Mouse (Mus musculus) adrenal gland (tissue): ENCODE results near the gene Gm6685.
"Not testable (repeated sequence)": the region's sequence is repeated elsewhere in the genome, so short reads cannot be mapped to it uniquely, and the experiment has no call there.

ENCODE experiments used
- intact Hi-C: fragments of 180-260 bp; cut with DNase I; formaldehyde crosslinking; loops from one replicate; pipeline ENCODE4 v1.15.1; 2025
- long read RNA-seq, 2 experiments: library from polyadenylated mRNA; unstranded; transcript quantifications; one replicate each; pipeline ENCODE4 v2.0.0; 2020; ENCODE audit warnings: borderline replicate concordance in 1 of 2; ENCODE audit not compliant: insufficient replicate concordance in 1 of 2

Gm6685 gene
- long read RNA-seq, experiment 1, result 0 reads
- long read RNA-seq, experiment 2, result 0 reads

DNA sequence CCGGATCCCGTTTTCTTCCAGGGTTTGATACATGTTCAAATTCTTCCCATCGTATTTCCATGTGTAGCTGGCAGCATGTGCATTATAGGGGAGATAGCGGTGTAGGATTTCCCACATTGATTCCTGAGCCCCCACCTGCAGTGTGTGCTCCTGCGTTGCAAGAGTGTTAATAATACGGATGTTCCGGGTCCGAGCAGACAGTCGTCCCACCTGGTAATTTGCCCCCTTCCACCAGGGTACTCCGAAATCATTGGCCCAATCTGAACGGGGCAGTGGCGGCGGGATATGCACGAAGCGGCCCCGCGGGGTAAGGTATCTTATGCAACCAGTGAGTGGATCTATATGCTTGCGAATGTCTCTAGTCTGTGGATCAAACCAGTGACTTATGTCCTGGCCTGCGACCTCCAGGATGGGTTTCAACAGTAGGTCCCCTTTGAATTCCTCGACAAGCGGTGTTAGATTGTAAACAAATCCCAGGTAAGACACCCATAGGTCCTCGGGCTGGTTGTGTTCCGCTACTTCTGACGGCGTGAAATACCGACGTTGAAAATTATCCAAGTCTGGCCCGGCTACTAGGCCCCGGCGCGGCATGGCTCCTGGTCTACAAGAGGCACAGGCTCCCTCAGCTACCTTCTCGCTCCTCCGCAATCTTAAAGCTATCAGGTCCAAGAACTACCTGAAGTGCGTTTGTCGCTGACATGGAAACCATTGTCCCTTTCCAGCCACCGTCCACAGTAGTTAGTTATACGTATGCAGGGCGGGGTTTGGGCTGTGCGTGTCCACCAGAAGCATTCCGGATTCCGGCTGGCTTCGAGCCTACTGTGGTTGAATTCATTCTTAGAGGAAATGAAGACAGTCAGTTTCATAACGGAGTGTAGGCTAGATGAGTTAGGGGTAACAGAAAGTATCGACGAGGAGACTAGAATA, at the start of gene Gm6685:
TSS of gene Gm6685 (minus strand) at position 644 of the 927 bp plus-strand sequence.
- intact Hi-C loops, result loop anchor here (5.0 kb wide), 1 partner anchor 243 kb away; the partner anchor contains the start of gene Ccdc85a

DNA sequence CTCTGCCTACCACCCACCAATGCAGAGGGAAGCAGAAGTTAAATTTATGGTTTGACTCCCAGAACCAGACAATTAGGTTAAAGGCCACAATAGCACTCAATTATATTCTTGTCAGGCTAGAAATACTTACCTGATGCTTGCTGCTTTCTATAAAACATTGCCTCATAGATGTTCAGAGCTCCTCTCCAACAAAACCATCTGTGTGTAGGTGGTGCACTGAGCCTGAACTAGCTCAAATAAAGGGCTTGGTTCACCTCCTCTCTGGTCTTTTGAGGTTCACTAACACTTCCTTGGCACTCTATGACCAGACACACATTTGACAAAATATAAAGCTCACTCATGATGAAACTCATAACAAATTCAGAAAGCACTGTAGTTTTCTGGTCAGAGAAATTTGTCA, 36.2 kb upstream of the Gm6685 start:
- intact Hi-C loops, result no loop called here

DNA sequence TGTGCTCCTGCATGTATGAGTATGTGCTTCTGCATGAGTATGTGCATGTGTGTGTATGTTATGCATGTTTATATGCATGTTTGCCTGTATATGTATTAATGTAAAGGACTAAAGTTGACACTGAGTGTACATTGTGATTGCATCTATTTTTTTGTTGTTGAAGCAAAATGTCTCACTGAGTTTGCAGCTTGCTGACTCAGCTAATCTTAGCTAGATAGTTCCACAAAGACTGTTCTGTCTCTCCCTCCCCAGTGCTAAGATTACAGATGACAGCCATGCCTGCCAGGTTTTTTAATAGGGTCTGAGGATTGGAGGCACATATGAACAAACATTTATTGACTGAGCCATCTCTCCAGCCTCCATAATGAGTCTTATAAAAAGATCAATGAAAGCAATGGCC, 35.0 kb upstream of the Gm6685 start:
- intact Hi-C loops, result no loop called here

DNA sequence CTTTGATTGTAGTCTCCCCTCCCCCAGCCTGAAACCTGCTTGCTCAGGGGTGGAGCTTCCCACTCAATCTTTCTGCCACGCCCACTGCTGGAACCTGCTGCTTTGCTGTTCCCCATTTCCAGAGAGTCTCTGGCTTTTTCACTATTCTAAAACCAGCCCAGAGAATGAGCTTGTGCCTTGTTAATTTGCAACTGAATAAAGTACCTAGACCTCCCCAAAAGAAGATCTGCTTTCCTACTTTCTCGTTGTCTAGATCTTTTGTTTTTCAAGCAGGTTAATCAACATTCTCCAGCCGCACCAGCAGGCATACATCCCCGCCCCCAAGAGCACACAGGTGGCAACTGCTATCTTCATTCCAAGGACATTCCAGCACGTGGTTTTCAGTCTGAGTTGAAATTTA, 31.7 kb upstream of the Gm6685 start:
- intact Hi-C loops, result not testable (repeated sequence)

DNA sequence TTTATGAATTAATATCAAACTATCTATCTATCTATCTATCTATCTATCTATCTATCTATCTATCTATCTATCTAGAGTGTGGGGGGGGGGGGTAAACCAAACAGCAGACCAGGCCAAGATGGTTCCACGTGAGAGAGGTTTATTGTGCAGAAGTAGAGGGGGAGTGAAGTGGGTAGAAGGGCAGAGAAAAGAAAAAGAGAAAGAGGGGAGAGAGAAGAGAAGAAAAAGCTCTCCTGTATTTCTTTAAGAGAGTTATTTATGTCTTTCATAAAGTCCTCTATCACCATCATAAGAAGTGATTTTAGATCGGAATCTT, 26.2 kb upstream of the Gm6685 start:
- intact Hi-C loops, result no loop called here

DNA sequence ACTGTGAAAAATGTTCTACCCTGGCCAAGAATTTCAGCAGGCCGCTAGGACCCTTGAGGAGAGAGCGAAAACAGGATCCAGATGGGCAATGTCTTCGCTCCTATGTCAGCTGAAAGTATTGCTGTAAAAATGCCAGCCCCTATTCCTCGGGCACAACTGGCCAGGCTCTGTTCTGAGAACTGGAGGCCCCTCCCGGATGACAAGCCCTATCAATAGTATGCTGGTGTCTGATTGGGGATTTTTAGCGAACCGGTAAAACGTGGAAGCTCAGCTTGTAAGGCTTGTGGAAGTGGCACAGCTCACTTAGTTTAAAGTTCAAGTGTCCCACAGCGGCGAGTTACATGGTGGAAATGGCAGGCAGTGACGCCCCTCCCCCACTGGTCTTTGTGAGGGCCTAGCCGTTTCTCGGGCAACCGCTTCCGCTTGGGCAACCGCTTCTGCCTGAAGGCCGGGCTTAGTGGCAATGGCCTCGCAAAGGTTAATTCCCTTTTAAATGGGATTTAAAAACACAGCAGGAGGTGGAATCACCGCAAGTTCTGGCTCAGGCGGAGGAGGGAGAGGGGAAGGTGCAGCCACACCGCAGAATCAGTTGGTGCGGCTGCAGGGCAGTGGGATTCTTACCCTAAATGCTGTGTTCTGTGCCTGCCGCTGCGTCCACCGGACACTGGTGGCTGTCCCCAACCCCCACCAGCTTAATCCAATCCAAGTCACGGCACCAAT, 25.7 kb upstream of the Gm6685 start:
- intact Hi-C loops, result no loop called here

DNA sequence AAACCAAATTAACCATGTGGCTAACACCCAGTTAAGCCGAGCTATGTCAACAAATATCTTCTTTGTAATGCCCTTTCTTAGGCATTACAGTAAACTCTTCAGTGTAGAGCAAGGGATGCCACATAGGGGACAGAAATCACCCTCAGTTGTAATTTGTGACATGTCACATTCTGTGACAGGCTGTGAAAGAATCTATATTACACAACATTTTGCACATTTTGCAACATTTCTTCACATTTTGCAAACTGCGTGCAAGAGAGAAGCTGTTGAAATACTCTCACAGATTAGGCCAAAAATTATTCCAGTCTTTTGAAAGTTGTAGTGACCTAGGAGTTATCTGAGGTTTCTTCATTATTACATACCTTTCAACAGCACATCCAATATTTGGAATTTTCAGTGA, 3.8 kb upstream of the Gm6685 start:
- intact Hi-C loops, result loop anchor here (5.0 kb wide), 1 partner anchor 239 kb away; the partner anchor contains the start of gene Ccdc85a

DNA sequence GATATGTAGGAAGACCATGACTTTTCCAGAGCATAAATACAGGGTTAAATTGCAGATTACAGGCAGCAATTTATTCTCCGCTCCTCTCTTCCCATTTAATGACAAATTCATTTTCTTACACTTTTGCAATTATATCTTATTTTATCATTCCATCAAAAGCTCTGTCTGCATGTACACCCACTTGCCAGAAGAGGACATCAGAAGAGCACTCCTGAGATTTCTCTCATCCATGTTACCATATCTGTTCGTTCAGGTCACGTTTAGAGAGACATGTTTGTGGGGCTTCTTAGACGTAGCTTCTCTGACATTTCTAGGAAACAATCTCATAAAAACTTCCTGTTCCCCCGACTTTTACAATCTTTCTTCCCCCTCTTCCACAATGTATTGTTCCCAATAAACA, 2.2 kb upstream of the Gm6685 start:
- intact Hi-C loops, result loop anchor here (5.0 kb wide), 1 partner anchor 240 kb away; the partner anchor contains the start of gene Ccdc85a

DNA sequence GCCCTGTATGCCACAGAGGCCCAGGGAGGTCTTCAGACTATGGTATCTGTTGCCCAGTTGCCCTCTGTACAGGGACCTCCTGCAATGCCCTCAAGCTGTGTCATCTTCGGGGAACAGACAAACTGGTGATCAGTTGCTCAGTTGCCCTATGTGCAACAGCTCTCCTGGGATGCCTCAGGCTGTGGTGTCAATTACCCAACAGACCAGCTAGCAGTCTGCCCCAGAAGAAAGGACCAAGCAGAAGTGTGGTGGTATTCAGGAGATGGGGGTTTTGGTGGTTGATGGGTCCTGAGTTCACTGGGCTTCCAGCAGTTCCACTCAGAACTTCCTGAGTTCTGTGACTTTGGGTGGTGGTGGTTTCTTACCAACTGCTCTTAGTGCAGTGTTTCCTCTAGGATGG, 11.8 kb downstream of the Gm6685 start:
- intact Hi-C loops, result no loop called here

DNA sequence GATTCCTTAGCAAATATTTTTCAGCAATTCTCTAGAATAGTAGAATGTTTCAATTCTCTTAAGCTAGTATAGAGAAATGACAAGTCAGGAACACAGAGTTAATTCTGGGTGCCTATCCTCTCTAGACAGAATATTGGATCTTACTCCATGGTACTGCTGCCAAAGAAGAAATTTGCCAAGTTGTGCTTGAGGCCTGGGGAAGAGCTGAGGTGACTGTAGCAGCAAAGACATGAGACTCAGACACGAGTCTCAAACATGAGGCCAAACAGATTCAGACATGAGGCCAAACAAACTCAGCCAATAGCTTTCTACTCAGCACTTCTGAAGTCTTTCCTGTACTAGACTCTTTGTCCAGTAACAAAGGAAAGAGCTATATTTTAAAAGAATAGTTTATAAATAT, 26.3 kb downstream of the Gm6685 start:
- intact Hi-C loops, result no loop called here

DNA sequence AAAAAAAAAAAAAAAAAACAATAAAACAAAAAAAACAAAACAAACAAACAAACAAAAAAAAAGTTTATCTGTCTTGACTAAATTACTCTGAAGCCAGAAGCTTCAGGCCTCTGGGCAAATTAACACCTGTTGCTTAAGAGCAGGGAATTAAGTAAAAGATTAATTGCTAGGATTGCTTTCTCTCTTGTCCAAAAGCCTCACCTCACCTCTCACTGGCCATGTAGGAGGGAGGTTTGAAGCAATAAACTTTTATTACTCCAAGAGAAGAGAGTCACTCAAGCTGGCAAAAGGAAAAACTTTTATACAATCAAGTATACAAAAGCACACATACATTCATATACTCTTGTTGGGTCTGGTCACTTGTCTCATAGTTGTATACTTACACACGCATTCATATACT, 31.9 kb downstream of the Gm6685 start:
- intact Hi-C loops, result no loop called here

DNA sequence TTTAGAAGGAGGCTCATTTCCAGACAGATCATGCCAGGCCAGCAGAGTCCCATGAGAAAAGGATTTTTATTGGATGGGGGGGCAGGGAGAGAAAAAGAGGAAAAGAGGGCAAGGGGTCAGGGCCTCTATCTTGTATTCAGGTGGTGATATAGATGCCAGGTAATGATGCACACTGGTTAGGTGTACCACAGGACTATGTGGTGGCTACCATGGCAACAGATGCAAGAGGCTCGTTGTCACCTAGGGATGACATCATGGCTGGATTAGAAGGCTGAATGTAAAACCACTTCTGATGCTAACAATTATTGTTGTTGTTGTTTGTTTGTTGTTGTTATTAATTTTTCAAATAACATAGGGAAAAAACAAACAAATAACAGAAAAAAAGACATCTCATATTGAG, 49.2 kb downstream of the Gm6685 start:
- intact Hi-C loops, result no loop called here
